Mouse (Mus musculus) limb, embryonic 10.5 days (tissue): ENCODE results near the gene Pla2g4e. TPM values are rescaled to one million over a fixed set of nuclear protein-coding genes. Genes with fewer than 3 reads are reported as not detected.
A peak's percentile ranks its signal among the peaks of the same experiment; 100 is the strongest.

ENCODE experiments used
- DNase-seq: peaks from one replicate; pipeline ENCODE4 v3.0.0-alpha.2; 2017; ENCODE audit warnings: low spot score
- H3K27ac ChIP-seq: fragments of 300-500 bp; sonication (generic); 2 replicates; pipeline ENCODE4 v1.5.1; 2016; ENCODE audit warnings: mild to moderate bottlenecking
- H3K27me3 ChIP-seq: fragments of 300-500 bp; sonication (generic); 2 replicates; pipeline ENCODE4 v1.6.1; 2016; ENCODE audit warnings: low read depth, mild to moderate bottlenecking; ENCODE audit not compliant: poor library complexity, severe bottlenecking
- H3K36me3 ChIP-seq: fragments of 300-500 bp; sonication (generic); 2 replicates; pipeline ENCODE4 v1.6.1; 2016; ENCODE audit warnings: mild to moderate bottlenecking, moderate library complexity
- H3K4me1 ChIP-seq: fragments of 300-500 bp; sonication (generic); 2 replicates; pipeline ENCODE4 v1.6.1; 2016
- H3K4me3 ChIP-seq: fragments of 300-500 bp; sonication (generic); 2 replicates; pipeline ENCODE4 v1.5.1; 2016; ENCODE audit warnings: mild to moderate bottlenecking, moderate library complexity
- H3K9me3 ChIP-seq: fragments of 300-500 bp; sonication (generic); replicated peaks from 2 replicates; pipeline ENCODE4 v1.6.1; 2016; ENCODE audit warnings: mild to moderate bottlenecking
- WGBS: fragments of 180-500 bp; shearing (Covaris S2); methylation state at CpG from one replicate; pipeline ENCODE4 v1.1.7; 2016; 5-methylcytosine and 5-hydroxymethylcytosine counted together
- polyA plus RNA-seq: library from polyadenylated mRNA; unstranded; fragments of >200 nt; fragmentation: Nextera tagmentation; extraction: Ambion mirVana; gene quantifications from 2 replicates; pipeline ENCODE4 v1.2.1, GENCODE M21; 2016

The Pla2g4e gene
- polyA plus RNA-seq, 1 experiment from 2014 or later = not detected

GRCm38 (mm10) chr2:120214600-120214999 lies 30.5 kb downstream of the Pla2g4e start:
- no peaks in the 10 kb centered on the region for H3K4me1 ChIP-seq
- H3K36me3 ChIP-seq = no peaks in the 10 kb centered on the region
- no peaks in the 10 kb centered on the region for H3K27me3 ChIP-seq
- no peak overlapping the region for H3K27ac ChIP-seq
- DNase-seq = no peak
- H3K9me3 ChIP-seq = no peaks in the 10 kb centered on the region
- WGBS = 93% methylated on average over 5 of the region's 5 CpGs
- H3K4me3 ChIP-seq = no peak overlapping the region

GRCm38 (mm10) chr2:120211448-120211847 lies 33.7 kb downstream of the Pla2g4e start:
- Histone ChIP-seq H3K4me3 (no peak overlapping the region), H3K27me3 (no peaks in the 10 kb centered on the region), H3K27ac (no peak overlapping the region), H3K4me1 (no peaks in the 10 kb centered on the region), H3K9me3 (no peaks in the 10 kb centered on the region), H3K36me3 (no peaks in the 10 kb centered on the region)
- 64% methylated on average over 2 of the region's 2 CpGs for WGBS
- DNase-seq = no peak

- H3K9me3 ChIP-seq = no peaks in the 10 kb centered on the region
- no peaks in the 10 kb centered on the region for H3K27me3 ChIP-seq
- no peak overlapping the region for H3K27ac ChIP-seq
- 62% methylated on average over 7 of the region's 7 CpGs for WGBS
- H3K4me3 ChIP-seq = no peak overlapping the region
- H3K36me3 ChIP-seq = no peaks in the 10 kb centered on the region
- DNase-seq = no peak
- H3K4me1 ChIP-seq = no peaks in the 10 kb centered on the region
Observed at GRCm38 (mm10) chr2:120207926-120208325, 37.2 kb downstream of the Pla2g4e start.

- WGBS = 86% methylated on average over 6 of the region's 6 CpGs
- no peak overlapping the region for H3K4me3 ChIP-seq
- no peak overlapping the region for H3K27ac ChIP-seq
- no peaks in the 10 kb centered on the region for H3K36me3 ChIP-seq
- H3K9me3 ChIP-seq = no peaks in the 10 kb centered on the region
- no peak for DNase-seq
- H3K27me3 ChIP-seq = no peaks in the 10 kb centered on the region
- H3K4me1 ChIP-seq = no peaks in the 10 kb centered on the region
Observed at GRCm38 (mm10) chr2:120207028-120207427, 38.1 kb downstream of the Pla2g4e start.

GRCm38 (mm10) chr2:120203742-120204141 lies 41.4 kb downstream of the Pla2g4e start:
- no peaks in the 10 kb centered on the region for H3K9me3 ChIP-seq
- WGBS = 79% methylated on average over 3 of the region's 3 CpGs

GRCm38 (mm10) chr2:120200077-120200476 lies 45.1 kb downstream of the Pla2g4e start:
- no peak overlapping the region for H3K27ac ChIP-seq
- H3K27me3 ChIP-seq = no peaks in the 10 kb centered on the region
- WGBS = 87% methylated on average over 7 of the region's 7 CpGs
- H3K9me3 ChIP-seq = no peaks in the 10 kb centered on the region
- no peak overlapping the region for H3K4me3 ChIP-seq
- H3K4me1 ChIP-seq = no peaks in the 10 kb centered on the region
- no peaks in the 10 kb centered on the region for H3K36me3 ChIP-seq
- no peak for DNase-seq

More at GRCm38 (mm10) chr2:120203742-120204141, 41.4 kb downstream of the Pla2g4e start:
- H3K27me3 ChIP-seq = no peaks in the 10 kb centered on the region
- H3K4me3 ChIP-seq = no peak overlapping the region
- no peak for DNase-seq
- no peak overlapping the region for H3K27ac ChIP-seq
- no peaks in the 10 kb centered on the region for H3K4me1 ChIP-seq
- H3K36me3 ChIP-seq = no peaks in the 10 kb centered on the region

- WGBS = 92% methylated on average over 4 of the region's 4 CpGs
- no peak overlapping the region for H3K27ac ChIP-seq
- no peaks in the 10 kb centered on the region for H3K36me3 ChIP-seq
- no peaks in the 10 kb centered on the region for H3K9me3 ChIP-seq
- no peak for DNase-seq
- no peak overlapping the region for H3K4me3 ChIP-seq
- no peaks in the 10 kb centered on the region for H3K4me1 ChIP-seq
- no peaks in the 10 kb centered on the region for H3K27me3 ChIP-seq
Observed at GRCm38 (mm10) chr2:120188174-120188573, 57.0 kb downstream of the Pla2g4e start.

GRCm38 (mm10) chr2:120187583-120187982 lies 57.6 kb downstream of the Pla2g4e start:
- no peak for DNase-seq
- Histone ChIP-seq H3K36me3 (no peaks in the 10 kb centered on the region), H3K4me3 (no peak overlapping the region), H3K27ac (no peak overlapping the region), H3K4me1 (no peaks in the 10 kb centered on the region), H3K9me3 (no peaks in the 10 kb centered on the region), H3K27me3 (no peaks in the 10 kb centered on the region)
- WGBS = 90% methylated on average over 1 of the region's 1 CpGs

GRCm38 (mm10) chr2:120185527-120186276 lies 59.4 kb downstream of the Pla2g4e start:
- no peak overlapping the region for H3K4me3 ChIP-seq
- no peaks in the 10 kb centered on the region for H3K36me3 ChIP-seq
- no peaks in the 10 kb centered on the region for H3K27me3 ChIP-seq
- WGBS = 82% methylated on average over 6 of the region's 6 CpGs
- no peak overlapping the region for H3K27ac ChIP-seq
- DNase-seq = no peak
- no peaks in the 10 kb centered on the region for H3K9me3 ChIP-seq
- H3K4me1 ChIP-seq = no peaks in the 10 kb centered on the region

- Histone ChIP-seq H3K27me3 (no peaks in the 10 kb centered on the region), H3K4me3 (no peak overlapping the region), H3K27ac (no peak overlapping the region), H3K36me3 (no peaks in the 10 kb centered on the region), H3K9me3 (no peaks in the 10 kb centered on the region), H3K4me1 (no peaks in the 10 kb centered on the region)
- DNase-seq = no peak
Observed at GRCm38 (mm10) chr2:120178936-120179335, 66.2 kb downstream of the Pla2g4e start.

- Histone ChIP-seq H3K4me1 (no peaks in the 10 kb centered on the region), H3K27ac (no peak overlapping the region), H3K9me3 (no peaks in the 10 kb centered on the region), H3K36me3 (no peaks in the 10 kb centered on the region), H3K4me3 (no peak overlapping the region), H3K27me3 (no peaks in the 10 kb centered on the region)
- peak; percentile 61 for DNase-seq
- 22% methylated on average over 10 of the region's 10 CpGs for WGBS
Observed at GRCm38 (mm10) chr2:120173718-120174117, 71.4 kb downstream of the Pla2g4e start.

GRCm38 (mm10) chr2:120171362-120171761 lies 73.8 kb downstream of the Pla2g4e start:
- H3K27ac ChIP-seq = no peak overlapping the region
- DNase-seq = no peak
- H3K36me3 ChIP-seq = no peaks in the 10 kb centered on the region
- 87% methylated on average over 7 of the region's 7 CpGs for WGBS
- no peak overlapping the region for H3K4me3 ChIP-seq
- no peaks in the 10 kb centered on the region for H3K27me3 ChIP-seq
- no peaks in the 10 kb centered on the region for H3K4me1 ChIP-seq
- no peaks in the 10 kb centered on the region for H3K9me3 ChIP-seq

GRCm38 (mm10) chr2:120170726-120171125 lies 74.4 kb downstream of the Pla2g4e start:
- no peak for DNase-seq
- Histone ChIP-seq H3K27me3 (no peaks in the 10 kb centered on the region), H3K9me3 (no peaks in the 10 kb centered on the region), H3K4me3 (no peak overlapping the region), H3K27ac (no peak overlapping the region), H3K4me1 (no peaks in the 10 kb centered on the region), H3K36me3 (no peaks in the 10 kb centered on the region)
- WGBS = 67% methylated on average over 1 of the region's 1 CpGs

- H3K27ac ChIP-seq = no peak overlapping the region
- no peaks in the 10 kb centered on the region for H3K27me3 ChIP-seq
- no peak overlapping the region for H3K4me3 ChIP-seq
- no peaks in the 10 kb centered on the region for H3K9me3 ChIP-seq
- no peaks in the 10 kb centered on the region for H3K4me1 ChIP-seq
- H3K36me3 ChIP-seq = no peaks in the 10 kb centered on the region
- no peak for DNase-seq
- WGBS = 95% methylated on average over 3 of the region's 3 CpGs
Observed at GRCm38 (mm10) chr2:120169382-120169781, 75.8 kb downstream of the Pla2g4e start.
